Mouse (Mus musculus) embryonic facial prominence, embryonic 13.5 days (tissue): ENCODE results near the gene Dhrs2. TPM values are rescaled to one million over a fixed set of nuclear protein-coding genes. Genes with fewer than 3 reads are reported as not detected.

Experiments
- ATAC-seq: fragments of 200-750 bp; cut with Nextera tagmentation; 2 replicates; pipeline ENCODE4 v1.8.0; 2017; ENCODE audit warnings: low read depth; ENCODE audit not compliant: insufficient number of reproducible peaks, insufficient read depth, low FRiP score, low TSS enrichment
- H3K27ac ChIP-seq: fragments of 300-500 bp; sonication (generic); 2 replicates; pipeline ENCODE4 v1.5.1; 2015; ENCODE audit warnings: moderate library complexity, mild to moderate bottlenecking, inconsistent platforms
- H3K27me3 ChIP-seq: fragments of 300-500 bp; sonication (generic); 2 replicates; pipeline ENCODE4 v1.6.1; 2015; ENCODE audit warnings: mild to moderate bottlenecking, inconsistent platforms
- H3K36me3 ChIP-seq: fragments of 300-500 bp; sonication (generic); 2 replicates; pipeline ENCODE4 v1.6.1; 2015; ENCODE audit warnings: mild to moderate bottlenecking, inconsistent platforms
- H3K4me1 ChIP-seq: fragments of 300-500 bp; sonication (generic); 2 replicates; pipeline ENCODE4 v1.6.1; 2015; ENCODE audit warnings: inconsistent platforms
- H3K4me2 ChIP-seq: fragments of 300-500 bp; sonication (generic); 2 replicates; pipeline ENCODE4 v1.6.1; 2015; ENCODE audit warnings: moderate library complexity, mild to moderate bottlenecking, inconsistent platforms
- H3K4me3 ChIP-seq: fragments of 300-500 bp; sonication (generic); 2 replicates; pipeline ENCODE4 v1.5.1; 2015; ENCODE audit warnings: mild to moderate bottlenecking, inconsistent platforms
- H3K9ac ChIP-seq: fragments of 300-500 bp; sonication (generic); 2 replicates; pipeline ENCODE4 v1.6.1; 2015; ENCODE audit warnings: mild to moderate bottlenecking, inconsistent platforms
- H3K9me3 ChIP-seq: fragments of 300-500 bp; sonication (generic); 2 replicates; pipeline ENCODE4 v1.6.1; 2016; ENCODE audit warnings: inconsistent platforms
- WGBS: fragments of 180-500 bp; shearing (Covaris S2); methylation state at CpG from one replicate; pipeline ENCODE4 v1.1.7; 2015; ENCODE audit warnings: mixed read lengths; 5-methylcytosine and 5-hydroxymethylcytosine counted together
- polyA plus RNA-seq: library from polyadenylated mRNA; unstranded; fragments of >200 nt; fragmentation: Nextera tagmentation; extraction: Ambion mirVana; gene quantifications from 2 replicates; pipeline ENCODE4 v1.2.1, GENCODE M21; 2015

The Dhrs2 gene
- polyA plus RNA-seq, 1 experiment from 2014 or later: 0.73 TPM

DNA sequence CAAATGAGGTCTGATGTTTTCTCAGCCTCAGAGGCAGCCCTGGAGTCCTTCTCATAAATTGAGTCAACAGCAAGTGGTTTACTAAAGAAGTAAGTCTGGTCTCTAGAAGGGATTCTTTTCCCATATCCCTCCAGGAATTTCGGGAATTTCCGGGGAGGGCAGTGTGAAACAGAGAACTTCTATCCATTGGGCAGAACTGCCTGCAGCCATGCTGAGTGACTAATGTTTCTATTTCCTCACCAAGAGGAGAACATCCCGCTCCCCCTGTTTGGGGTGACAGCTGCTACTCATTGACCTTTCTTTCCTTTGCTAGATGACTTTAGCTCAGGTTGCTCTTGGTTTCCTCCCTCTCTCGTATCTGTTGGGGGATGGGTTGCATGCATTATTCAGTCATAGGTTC, 31.8 kb downstream of the Dhrs2 start:
- no peaks in the 10 kb centered on the region for H3K4me1 ChIP-seq
- H3K27ac ChIP-seq: no peak overlapping the region
- H3K4me2 ChIP-seq: no peak overlapping the region
- H3K27me3 ChIP-seq: no peaks in the 10 kb centered on the region
- WGBS: 28% methylated on average over 4 of the region's 4 CpGs
- H3K9ac ChIP-seq: no peak overlapping the region
- no peaks in the 10 kb centered on the region for H3K36me3 ChIP-seq
- H3K9me3 ChIP-seq: no peaks in the 10 kb centered on the region
- H3K4me3 ChIP-seq: no peak overlapping the region
- no peak for ATAC-seq

DNA sequence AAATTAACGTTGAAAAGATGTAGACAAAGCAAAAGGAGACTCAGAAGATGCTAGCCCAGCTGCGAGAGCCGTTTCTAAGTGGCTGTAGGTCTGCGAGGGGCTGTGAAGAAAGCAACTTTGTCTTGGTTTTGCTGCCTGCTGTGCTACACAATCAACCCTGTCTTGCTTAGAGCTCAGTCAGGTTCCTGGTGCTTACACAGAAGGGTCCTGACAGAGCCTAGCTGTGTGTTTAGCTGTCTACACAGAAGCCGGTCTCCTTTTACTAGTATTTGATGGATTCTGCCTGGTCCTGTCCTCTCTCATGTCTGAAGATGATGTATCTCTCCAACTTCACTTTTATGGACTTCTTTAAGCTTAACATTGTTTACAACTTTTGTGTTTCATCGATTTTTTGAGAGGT, 33.6 kb downstream of the Dhrs2 start:
- Histone ChIP-seq H3K4me3 (no peak overlapping the region), H3K27ac (no peak overlapping the region), H3K4me2 (no peak overlapping the region), H3K4me1 (no peaks in the 10 kb centered on the region), H3K36me3 (no peaks in the 10 kb centered on the region), H3K9ac (no peak overlapping the region), H3K27me3 (no peaks in the 10 kb centered on the region), H3K9me3 (no peaks in the 10 kb centered on the region)
- 63% methylated on average over 6 of the region's 6 CpGs for WGBS
- no peak for ATAC-seq

DNA sequence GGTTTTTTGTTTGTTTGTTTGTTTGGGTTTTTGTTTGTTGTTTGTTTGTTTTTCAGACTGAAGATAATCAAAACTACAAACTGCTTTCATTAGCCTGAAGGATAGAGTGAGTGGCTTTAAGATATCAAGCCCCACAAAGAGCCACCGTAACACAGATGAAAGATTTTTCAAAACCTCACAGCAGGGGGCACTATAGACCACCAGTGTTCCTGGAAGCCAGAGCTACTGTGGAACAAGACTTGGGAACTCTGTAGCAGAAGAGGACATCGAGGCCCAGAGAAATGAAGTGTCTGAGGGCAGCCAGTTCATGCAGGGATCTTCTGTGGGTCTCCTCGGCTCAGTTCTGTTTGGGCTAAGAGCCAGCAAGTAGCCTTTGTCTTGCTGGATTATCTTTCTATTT, 49.4 kb downstream of the Dhrs2 start:
- Histone ChIP-seq H3K4me1 (no peaks in the 10 kb centered on the region), H3K4me2 (no peak overlapping the region), H3K9ac (no peak overlapping the region), H3K36me3 (no peaks in the 10 kb centered on the region), H3K27me3 (no peaks in the 10 kb centered on the region), H3K4me3 (no peak overlapping the region), H3K27ac (no peak overlapping the region), H3K9me3 (no peaks in the 10 kb centered on the region)
- ATAC-seq: no peak
- WGBS: 61% methylated on average over 3 of the region's 3 CpGs

DNA sequence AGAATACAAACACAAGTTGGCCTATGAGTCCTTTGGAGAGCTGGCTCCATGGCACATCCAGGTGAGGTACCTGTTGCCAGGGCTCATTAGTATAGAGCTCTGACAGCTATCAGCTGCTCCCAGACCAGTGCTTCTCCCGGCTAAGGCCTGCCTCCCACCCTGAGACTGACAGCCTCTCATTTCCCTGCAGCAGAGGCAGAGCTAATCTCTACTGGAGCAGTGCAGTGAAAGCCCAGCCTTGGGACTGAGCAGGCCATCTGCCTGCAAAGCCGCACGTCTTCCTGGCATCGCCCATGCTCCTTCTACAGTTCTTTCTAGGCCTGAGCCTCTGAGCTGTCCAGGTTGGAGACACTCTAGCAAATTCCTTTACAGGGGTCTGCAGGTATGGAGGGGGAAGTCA, 51.2 kb downstream of the Dhrs2 start:
- Histone ChIP-seq H3K36me3 (no peaks in the 10 kb centered on the region), H3K9me3 (no peaks in the 10 kb centered on the region), H3K4me1 (no peaks in the 10 kb centered on the region), H3K4me2 (no peak overlapping the region), H3K27me3 (no peaks in the 10 kb centered on the region), H3K4me3 (no peak overlapping the region), H3K9ac (no peak overlapping the region), H3K27ac (no peak overlapping the region)
- ATAC-seq: no peak
- 82% methylated on average over 4 of the region's 4 CpGs for WGBS

DNA sequence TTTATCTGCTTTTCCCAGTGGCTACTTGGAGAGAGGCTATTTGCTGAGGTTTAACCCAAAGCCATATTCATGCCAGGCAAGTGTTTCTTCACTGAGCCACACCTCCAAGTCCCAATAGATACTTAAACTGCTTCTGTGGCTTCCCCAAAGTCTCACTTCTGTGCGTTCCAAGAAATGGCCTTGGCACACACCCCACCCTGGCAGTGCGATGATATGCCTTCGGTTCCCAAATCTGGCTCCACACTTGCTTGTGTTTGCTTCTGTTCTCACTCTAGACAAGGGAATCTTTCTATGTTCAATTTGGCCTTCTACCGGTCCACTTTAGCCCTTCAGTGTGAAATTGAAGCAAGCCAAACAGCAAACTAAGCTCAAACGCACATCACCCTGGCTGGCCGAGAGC, 53.0 kb downstream of the Dhrs2 start:
- Histone ChIP-seq H3K9ac (no peak overlapping the region), H3K9me3 (no peaks in the 10 kb centered on the region), H3K4me2 (no peak overlapping the region), H3K4me1 (no peaks in the 10 kb centered on the region), H3K27ac (no peak overlapping the region), H3K27me3 (no peaks in the 10 kb centered on the region), H3K36me3 (no peaks in the 10 kb centered on the region), H3K4me3 (no peak overlapping the region)
- 90% methylated on average over 6 of the region's 6 CpGs for WGBS
- no peak for ATAC-seq

DNA sequence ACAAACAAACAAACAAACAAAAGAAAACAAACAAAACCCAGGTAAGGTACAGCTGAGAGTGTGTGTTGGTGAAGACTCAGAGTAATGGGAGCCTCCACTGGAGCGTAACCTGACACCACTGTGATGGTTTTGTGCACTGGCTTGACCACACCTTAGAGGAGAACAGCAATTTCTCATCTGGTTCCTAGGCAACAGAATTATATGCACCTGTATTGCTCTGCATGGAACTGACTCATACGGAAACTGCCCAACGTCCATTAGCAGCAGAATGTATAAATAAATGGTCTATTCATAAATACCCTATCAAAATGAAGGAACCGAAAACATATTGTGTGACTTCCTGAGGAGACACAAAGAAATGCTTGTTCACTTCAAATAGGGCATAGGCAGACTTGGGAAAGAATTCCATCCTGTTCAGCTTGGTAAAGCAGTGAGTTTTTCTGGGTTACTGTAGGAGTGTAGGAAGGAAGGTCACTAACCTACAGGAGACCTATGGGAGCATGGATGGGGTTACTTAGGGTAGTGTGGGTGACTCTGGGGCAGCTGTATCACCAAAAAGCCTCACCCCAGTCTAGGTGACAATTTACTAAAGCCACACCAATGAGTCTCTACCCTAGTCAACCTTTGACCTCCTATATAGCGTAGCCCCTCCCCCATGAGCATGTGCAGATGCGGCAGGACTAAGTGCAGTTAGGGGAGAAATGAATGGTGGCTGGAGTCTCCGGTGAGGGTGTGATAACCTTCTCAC, 57.7 kb downstream of the Dhrs2 start:
- no peaks in the 10 kb centered on the region for H3K4me1 ChIP-seq
- no peak for ATAC-seq
- no peaks in the 10 kb centered on the region for H3K36me3 ChIP-seq
- H3K27ac ChIP-seq: no peak overlapping the region
- H3K4me3 ChIP-seq: no peak overlapping the region
- no peak overlapping the region for H3K9ac ChIP-seq
- 65% methylated on average over 7 of the region's 7 CpGs for WGBS
- H3K9me3 ChIP-seq: no peaks in the 10 kb centered on the region
- H3K27me3 ChIP-seq: no peaks in the 10 kb centered on the region
- no peak overlapping the region for H3K4me2 ChIP-seq

Other genes starting within 250 kb of the Dhrs2 start
- not detected in 2 replicates for gene Gm17428, start 245.1 kb upstream of the Dhrs2 start, polyA plus RNA-seq
- 3.3 and 10.8 TPM in 2 replicates for gene Myh7, start 227.4 kb upstream of the Dhrs2 start, polyA plus RNA-seq
- gene Ngdn, start 206.6 kb upstream of the Dhrs2 start, polyA plus RNA-seq: 82.4 and 84.5 TPM in 2 replicates
- 5.5 and 5.8 TPM in 2 replicates for gene Zfhx2, start 129.7 kb upstream of the Dhrs2 start, polyA plus RNA-seq
- 21.9 and 23.9 TPM in 2 replicates for gene Thtpa, start 127.2 kb upstream of the Dhrs2 start, polyA plus RNA-seq
- 21.0 and 23.4 TPM in 2 replicates for gene Ap1g2, start 115.4 kb upstream of the Dhrs2 start, polyA plus RNA-seq
- 2.7 and 2.9 TPM in 2 replicates for gene Jph4, start 105.1 kb upstream of the Dhrs2 start, polyA plus RNA-seq